Mouse (Mus musculus) olfactory bulb, adult 2 months (tissue): ENCODE data around the gene Trpm3.

Experiments
- CTCF ChIP-seq: fragments of 200-500 bp; IDR thresholded peaks from 2 replicates; pipeline ENCODE4 v1.5.1; 2012; ENCODE audit warnings: low read depth, mild to moderate bottlenecking, low read length, moderate library complexity; ENCODE audit not compliant: insufficient read depth
- POLR2A ChIP-seq: fragments of 200-500 bp; IDR thresholded peaks from 2 replicates; pipeline ENCODE4 v1.6.1; 2012; ENCODE audit warnings: mild to moderate bottlenecking, low read depth, low read length, moderate library complexity; ENCODE audit not compliant: insufficient read depth

DNA sequence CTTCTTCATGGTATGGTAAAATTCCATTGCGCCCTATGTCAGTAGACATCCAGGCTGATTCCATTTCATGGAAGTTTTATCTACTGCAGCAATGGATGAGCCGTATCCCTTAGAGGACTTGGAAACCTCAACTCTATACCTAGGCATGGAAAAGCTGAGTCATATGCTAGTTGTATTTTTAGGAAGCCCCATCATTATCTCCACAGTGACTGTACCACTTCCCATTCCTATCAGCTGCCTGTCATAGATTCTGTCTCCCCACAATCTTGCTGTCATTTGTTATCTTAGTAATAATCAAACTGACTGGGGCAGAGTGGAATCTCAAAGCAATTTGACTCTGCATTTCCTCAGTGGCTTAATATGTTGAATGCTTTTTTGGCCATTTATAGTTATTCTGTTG lies 169.2 kb downstream of the Trpm3 start:
- TF ChIP-seq CTCF (no peak), POLR2A (no peak)
